Mouse (Mus musculus): ENCODE data around the gene Tekt2. TPM values are rescaled to one million over a fixed set of nuclear protein-coding genes. Genes with fewer than 3 reads are reported as not detected.

The Tekt2 gene
- polyA plus RNA-seq, 2 experiments from 2014 or later = 0.33 TPM; not detected in 1

DNA sequence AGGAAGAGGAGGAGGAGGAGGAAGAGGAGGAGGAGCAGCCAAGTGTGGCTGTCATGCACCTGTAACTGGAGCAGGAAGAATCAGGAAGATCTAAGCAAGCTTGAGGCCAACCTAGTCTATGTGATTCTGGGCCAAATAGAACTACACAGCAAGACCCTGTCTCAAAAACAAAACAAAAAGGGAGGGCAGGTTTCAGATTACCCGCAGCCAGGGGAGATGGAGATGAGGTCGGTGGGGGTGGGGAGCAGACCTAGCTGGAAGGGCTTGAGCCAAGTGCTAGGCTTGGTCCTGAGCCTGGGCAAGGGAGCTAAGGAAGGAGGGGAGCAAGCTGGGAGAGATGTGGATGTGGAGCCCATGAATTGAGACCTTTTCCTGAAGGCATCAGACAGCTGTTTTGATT is 18.7 kb downstream of the Tekt2 start:
- no peak for ATAC-seq

DNA sequence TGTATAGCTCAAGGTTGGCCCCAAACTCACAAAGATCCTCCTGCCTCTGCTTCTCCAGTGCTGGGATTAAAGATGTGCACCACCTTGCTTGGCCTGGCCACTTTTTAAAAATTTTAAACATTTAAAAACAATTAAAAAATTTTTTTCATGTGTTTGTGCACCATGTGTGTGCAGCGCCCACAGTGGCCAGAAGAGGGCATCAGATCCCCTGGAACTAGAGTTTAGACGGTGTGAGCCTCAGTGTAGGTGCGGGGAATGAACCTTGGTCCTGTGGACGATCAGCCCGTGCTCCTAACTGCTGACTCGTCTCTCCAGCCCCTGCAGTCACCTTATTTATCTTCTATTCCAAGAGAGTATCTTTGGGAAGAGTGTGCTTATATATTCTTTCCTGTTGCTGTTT is 19.4 kb downstream of the Tekt2 start:
- no peak for ATAC-seq

DNA sequence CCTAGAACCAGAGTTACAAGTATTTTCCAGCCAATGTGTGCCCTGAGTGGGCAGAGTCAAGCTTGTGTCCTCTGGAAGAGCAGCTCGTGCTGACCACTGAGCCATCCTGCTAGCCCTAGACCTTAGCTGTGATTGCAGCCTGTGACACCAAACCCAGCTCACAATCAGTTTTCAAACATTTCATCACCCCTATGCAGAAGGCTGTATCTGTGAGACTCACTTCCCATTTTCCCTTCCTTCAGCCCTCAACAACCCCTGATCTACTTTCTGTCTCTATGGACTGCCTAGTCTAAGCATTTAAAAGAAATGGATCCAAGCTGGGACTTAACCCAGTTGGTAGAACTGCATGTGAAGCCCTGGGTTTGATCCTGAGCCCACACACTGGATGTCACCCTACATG is 20.1 kb downstream of the Tekt2 start:
- no peak for ATAC-seq

DNA sequence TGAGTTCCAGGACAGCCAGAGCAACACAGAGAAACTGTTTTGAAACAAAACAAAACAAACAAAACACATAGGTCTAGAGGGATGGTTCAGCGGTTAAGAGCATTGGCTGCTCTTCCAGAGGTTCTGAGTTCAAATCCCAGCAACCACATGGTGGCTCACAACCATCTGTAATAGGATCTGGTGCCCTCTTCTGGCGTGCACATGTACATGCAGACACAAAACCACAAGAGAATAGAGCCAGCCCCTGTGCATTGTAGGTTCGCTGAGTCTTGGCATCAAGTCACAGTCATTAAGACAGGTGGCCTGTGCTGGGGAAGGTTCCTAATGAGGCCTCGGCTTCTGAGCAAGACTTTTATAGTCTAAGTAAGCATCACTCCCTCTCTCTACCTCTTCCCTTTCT is 21.6 kb downstream of the Tekt2 start:
- ATAC-seq = no peak

DNA sequence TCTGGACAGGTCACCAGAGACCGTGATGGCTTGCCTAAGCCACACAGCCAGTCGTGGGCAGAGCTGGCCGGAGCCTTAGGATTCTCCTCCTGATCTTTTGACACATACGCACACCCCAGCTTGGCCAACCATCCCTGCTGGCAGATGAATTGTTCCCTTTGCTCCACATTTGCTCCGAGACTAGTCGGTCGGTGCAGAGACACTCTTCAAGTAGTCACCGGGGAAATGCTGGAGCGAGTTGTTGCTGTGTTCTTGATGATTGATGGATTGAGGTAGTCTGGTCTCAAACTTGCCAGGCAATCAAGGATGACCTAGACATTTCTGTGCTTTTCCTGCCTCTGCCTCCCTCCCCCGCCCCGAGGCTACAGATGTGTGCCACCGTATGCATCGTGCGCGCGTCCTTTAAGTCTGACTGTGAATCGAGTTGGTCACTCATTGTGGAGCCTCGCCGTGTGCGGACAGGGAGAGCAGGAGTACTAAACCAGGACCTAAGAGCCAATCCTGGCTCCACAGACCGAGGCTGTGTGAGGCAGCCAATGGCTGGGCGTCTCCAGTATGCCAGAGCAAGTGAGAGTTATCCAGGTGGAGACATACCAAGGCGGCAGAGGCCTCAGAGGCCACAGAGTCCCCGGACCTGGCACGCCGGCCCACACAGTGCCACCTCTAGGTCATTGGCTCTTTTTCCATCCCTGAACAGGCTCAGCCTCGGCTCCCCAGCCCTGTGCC is 23.7 kb downstream of the Tekt2 start:
- ATAC-seq = no peak

DNA sequence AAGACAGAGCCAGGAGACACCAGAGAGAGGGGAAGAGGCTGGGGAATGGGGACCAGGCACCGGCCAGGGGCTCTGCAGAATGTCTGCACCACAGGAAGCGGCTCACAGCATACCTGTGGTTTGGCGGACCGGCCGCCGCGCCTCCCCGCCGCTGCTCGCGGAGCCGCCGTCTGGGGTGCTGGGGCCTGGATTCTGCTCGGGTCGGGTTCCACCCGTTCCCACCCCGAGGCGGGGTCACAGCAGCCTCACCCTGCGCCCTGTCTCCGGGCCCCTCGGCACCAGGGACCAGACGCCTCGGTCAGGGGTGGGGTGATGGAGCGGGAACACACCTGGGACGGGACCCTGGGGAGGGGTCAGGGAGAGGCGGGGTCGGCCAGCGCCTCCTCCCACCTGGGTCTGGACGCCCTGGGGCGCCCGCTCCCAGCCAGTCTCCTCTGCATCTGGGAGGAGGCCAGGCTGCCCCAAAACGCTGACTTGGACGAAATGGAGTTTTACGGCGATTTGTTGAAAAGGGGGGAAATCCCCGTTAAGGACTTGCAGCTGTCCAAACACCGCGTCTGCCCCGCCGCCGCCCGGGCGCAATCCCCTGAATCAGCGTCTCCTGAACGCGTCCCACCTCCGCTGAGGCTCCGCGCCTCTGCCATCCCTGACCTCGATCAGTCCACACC is 24.4 kb downstream of the Tekt2 start:
- ATAC-seq = peak; percentile 38

DNA sequence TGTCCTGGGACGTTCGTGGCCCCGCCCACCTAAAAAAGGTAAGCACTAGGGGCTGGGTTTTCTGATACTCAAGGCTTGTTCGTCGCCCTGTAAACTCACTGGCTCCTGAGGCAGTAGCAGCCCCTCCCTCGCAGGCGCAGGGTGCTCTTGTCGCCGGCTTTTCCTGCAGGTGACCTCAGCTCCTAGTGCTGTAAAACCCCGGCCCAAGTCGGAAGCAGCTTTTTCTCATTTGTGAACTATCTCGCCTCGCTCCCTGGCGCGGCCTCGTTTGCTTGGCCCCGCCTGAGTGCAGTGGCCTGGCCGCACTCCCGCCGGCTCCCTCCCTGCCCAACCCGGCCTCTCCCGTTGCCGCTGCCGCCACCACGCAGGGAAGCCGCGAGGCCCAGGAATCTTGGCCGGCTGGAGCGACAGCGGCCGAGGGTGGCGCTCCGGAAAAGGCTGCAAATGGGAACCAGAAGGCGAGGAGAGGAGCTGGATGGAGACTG is 28.8 kb downstream of the Tekt2 start:
- ATAC-seq = peak; percentile 44

DNA sequence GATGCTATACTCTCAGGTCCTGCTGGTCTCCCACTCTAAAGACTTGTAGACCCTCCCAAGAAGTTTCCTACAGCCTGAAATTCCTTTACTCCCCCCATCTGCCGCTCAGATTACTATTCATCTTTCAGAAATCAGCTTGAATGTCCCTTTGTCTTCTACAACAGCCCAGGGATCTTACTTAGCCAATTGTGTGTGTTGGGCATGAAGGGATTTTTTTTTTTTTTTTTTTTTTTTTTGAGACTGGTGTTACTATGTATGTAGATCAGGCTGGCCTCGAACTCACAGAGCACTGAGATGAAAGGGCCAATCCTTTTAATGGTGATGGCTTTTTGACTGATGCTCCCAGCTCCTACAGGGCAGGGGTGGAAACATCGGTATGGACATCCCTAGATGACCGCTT is 29.6 kb downstream of the Tekt2 start:
- no peak for ATAC-seq

DNA sequence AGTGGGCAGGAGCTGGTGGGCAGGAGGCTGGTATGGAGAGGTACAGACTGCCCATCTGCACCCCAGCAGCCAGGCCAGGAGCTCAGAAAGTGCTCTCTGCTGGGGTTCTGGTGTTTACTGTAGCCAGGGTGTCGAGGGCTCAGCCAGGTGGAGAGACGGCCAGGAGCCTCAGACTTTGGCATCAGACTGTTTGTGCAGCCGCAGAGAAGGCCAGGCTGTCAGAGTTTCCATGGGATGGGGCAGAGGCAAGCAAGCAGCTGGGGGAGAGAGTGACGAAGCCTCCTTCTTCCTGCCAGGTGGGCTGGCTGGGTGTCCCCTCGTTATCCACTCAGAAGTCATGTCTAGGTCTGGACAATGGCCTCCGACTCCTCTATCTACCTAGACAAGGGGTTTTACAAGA is 30.3 kb downstream of the Tekt2 start:
- no peak for ATAC-seq

DNA sequence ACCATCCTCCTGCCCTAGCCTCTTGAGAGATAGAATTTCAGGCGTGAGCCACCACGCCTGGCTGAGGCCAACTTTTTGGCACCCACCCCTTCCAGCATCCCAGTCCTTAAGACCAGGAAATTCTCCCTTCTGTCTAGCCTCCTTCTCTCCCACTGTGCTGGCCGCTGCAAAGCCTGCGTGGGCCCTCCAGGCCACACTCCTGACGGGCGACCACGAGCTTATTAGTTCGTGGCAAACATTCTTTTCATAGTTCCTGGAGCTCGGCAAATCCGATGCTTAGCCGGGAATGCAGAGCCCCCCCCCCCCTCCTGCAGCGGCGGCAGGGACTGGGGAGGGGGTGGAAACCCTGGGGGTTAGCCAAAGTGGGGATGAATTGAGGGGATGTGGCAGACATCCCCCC is 34.3 kb downstream of the Tekt2 start:
- ATAC-seq = no peak

DNA sequence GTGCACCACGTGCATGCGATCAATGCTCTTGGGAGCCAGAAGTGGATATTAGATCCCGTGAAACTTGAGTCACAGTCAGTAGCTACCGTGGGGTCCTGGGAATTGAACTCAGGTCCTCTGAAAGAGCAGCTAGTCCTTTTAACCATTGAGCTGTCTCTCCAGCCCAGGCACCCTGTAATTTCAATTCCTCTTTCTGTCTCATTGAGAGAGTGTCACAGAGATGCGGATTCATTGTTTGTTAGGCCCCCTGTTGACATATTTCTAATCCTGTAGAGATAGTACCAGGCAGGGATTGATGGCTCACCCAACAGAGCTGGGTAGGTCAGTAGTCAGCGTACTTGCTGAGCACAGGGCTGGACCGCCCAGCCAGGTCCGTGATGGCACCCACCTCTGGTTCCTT is 35.2 kb downstream of the Tekt2 start:
- ATAC-seq = no peak

DNA sequence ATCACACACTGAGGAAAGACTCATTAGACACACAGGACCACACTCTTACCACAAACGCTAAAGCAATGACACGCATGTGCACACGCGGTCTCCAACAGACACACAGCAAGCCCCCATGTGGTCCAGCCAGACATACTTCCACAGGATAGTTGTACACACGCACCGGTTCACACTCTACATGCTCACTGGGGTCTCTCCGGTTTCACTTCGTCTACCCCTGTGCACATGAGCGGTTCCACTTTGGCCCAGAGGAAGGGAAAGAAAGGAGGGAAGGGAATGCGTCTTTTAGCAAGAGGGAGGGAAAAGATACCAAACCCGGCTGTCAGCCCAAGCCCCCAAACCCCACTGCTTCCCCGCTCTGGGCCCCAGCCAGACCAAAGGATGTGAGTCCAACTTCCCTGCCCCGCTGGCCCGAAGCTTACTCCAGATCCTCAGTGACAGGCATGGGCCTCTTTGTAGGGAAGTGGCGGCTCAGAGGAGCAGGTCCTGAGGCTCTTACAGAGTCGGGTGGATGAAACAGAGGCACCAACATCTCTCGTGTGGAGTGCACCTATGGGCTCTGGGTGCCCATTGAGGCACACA is 37.3 kb downstream of the Tekt2 start:
- ATAC-seq = no peak

DNA sequence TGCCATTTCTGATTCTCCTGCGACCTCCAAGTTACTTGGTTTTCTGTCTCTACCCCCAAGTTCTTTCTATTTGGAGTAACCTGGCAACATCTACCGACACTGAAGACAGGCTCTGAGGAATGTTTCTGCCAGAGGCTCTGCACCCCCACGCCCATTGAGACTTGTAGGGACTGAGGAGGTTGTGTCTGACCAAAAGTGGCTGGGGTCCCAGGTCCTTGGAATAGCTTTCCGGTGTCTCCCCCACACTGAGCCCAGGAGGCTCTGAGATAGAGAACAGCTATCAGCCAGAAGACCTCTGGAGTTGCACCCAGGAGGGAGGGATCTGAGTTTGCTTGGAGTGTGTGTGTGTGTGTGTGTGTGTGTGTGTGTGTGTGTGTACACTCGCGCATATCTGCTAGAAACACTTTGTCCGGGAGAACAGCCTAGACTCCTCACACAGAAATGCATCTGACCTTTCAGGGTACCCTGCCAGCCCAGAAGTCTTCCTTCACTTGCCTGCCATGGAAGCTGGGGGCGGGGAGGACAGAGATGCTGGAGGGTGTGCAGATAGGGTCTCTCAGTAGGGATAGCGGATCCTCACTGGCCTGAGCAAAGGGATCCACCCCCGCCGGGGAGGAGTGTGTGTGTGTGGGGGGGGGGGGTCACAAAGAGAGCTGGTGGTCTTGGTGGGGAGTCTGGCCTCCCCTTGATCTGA is 38.0 kb downstream of the Tekt2 start:
- ATAC-seq = no peak

DNA sequence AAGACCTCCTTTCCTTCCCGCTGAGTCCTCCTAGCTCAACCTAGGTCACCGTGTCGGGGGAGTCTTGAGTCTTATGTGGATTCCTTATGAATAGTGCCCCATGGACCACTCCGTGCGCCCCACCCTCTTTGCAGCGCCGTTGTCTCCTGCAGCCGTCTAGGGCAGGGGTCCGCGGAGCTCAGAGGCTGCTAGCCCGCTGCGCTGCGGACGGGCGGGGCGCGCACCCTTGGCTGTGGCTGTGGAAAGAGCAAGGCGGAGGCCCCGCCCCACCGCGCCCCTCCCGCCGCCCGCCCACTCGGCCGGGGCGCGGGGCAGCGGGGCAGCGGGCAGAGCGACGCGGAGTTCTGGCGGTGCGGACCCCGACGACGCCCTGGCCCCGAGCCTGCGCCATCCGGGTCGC is 39.0 kb downstream of the Tekt2 start, which contains the start of gene Col8a2:
TSS of gene Col8a2 (plus strand) at position 302 of the 400 bp plus-strand sequence.
- no peak for ATAC-seq

DNA sequence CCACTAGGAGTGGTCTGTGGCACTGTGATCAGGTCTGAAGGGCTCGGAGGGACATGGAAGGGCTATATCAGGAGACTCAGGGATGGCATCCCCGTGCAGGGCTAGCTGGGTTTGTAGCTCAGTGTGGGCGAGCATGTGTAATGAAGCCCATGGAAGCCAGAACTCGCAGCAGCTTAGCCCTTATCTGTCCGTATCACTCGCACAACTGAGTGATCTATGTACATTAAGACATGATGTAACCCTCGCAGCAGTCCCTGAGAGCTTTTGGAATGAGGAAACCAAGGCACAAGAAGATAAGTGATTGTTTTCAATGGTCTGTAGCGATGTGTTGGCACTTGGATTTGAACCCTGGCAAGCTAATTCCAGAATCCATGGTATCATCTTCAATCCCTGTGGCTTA is 41.9 kb downstream of the Tekt2 start:
- ATAC-seq = no peak

DNA sequence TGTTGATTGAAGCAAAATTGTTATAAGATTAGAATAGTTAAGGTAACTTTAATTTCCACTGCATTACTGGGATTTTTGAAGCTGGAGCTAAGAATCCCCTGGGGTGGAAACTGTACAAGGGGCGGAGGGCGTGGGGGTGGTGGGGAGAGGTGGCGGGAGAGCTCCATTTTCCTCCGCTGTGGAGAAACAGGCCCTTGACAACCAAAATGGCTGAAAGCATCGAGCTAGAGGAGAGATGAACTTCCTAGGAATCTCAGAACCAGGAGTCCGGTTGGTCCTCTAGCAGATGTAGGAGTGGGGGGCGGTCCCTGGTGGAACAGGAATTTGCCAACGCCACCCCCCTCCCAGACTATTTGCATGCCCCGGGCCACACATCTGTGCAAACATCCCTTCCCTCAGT is 43.8 kb downstream of the Tekt2 start:
- no peak for ATAC-seq

DNA sequence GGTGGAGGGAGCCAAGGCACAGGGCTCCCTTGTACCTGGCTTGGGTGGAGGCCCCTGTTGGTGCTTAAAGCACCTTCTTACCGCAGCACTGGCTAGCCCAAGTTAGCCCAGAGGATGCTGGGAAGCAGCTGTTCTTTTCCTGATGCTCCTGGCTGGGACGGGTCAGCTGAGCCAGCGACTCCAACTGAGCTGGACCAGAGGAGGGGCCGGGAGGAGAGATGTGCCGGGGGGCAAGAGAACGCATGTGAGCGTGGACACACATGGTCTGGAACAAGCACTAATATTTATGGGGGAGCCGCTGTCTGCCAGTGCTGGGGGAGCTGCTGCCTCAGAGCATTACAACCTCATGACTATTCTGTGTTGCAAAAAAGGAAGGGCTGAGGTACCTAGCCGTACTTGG is 46.5 kb downstream of the Tekt2 start:
- ATAC-seq = no peak

DNA sequence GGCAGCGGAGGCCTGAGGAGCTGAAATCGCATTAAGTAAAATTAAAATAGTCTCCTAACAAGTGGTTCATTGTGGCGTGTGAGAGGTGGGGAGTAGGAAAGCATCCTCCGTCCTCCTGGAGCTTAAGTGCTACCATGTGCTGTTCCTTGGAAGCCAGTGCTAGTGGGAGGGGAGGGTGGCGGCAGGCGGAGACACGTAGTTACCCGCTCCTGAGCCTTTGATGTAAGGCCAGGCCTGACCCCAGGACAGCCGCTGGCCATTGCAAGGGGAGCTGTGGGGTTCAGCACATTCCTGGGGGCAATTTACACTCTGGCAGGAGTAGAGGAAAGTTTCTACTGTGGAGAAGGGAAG is 46.9 kb downstream of the Tekt2 start:
- no peak for ATAC-seq

DNA sequence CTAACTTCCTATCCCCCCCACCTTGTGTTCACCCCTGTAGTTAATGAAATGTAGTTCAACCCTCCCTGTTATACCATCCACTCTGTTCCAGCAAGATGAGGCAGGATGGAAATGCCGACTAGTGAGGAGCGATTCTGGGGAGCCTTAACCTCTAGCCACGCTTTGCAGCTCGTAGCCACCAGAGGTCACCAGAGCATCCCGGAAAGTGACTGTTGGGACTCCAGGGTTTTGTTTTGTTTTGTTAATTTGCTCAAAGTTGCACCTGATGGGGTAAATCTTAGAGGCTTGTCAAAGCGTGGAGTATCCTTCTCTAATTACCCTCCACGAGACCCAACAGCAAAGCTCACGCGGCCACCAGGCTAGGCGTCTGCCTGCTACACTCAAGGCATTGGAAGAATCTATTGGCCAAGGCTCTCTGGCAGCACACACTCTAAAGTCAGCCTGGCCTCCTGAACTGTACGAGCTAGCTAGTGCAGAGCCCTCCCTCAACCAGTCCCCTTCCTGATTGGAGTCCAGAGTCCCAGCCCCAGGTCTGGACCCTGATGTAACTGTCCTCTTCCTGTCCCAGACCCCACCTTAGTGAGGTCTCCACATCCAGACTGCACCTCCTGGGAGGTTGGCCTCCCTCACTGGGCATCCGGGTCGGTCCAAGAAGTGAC is 47.5 kb downstream of the Tekt2 start:
- peak; percentile 75 for ATAC-seq

DNA sequence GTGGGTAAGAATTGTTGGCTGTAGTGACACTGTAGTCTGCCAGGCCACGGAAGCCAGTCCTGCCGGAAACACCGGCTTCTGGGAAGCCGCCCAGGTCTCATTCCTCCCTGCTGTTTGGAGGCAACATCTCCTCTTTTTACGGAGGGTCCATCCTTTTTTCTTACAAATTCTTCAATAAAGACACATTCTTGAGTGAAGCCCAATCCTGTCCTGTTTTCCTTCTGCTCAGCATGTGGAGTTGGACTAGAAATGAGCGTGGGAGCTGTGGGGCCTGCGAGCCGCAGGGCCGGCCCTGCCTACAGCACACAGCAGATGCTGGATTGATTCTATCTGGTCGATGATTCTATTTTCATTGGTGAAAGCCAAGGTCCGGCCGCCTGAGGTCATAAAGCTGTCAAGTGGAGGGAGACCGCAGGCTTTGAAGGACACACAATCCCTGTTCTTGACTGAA is 49.8 kb downstream of the Tekt2 start:
- no peak for ATAC-seq

DNA sequence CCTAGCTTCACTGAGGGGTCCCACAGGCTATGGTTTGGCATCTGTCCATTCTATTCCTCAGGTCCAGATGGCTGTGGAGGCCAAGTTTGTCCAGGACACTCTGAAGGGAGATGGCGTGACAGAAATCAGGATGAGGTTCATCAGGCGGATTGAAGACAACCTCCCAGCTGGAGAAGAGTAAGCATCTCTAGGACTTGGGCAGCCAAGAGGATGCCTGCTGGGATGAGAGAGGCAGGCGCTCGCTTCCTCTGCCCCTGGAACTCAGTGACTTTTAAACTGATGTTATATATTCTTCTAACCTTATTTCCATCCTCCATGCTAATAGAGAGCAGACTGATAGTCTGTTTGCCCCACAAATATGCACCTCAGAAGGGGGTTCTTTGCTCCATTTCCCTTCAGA is 50.4 kb downstream of the Tekt2 start:
- no peak for ATAC-seq

DNA sequence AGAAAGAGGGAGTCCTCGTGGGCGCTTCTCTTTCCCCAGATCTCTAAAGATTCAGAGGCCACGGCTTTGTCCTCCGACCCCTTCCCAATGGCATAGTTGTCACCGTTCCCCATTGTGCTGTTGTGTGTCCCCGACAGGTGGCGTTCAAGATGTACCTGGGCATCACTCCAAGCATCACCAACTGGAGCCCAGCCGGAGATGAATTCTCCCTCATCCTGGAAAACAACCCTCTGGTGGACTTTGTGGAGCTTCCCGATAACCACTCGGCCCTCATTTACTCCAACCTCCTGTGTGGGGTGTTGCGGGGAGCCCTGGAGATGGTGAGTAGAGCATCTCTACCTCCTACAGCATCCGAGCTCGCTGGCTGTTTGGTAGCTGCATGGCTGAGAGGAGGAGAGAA is 51.7 kb downstream of the Tekt2 start:
- no peak for ATAC-seq

Data from activated CD4-positive, CD25-positive, alpha-beta regulatory T cell, adult 4 months (primary cell).